ENCODE assay signal across 12 mouse cellular contexts in genomic region chr6:88811396-88811795, GRCm38 (mm10). TPM values are rescaled to one million over a fixed set of nuclear protein-coding genes. Genes with fewer than 3 reads are reported as not detected.
DNase-seq lines count a peak whose midpoint lies in the region; ATAC-seq and TF ChIP-seq lines count a peak whose summit lies in the region.
"Had no signal": no experiment of that assay in that cellular context is flagged by ENCODE, and none has a peak within 500 bp of the region (broad histone marks: within the 10 kb centered on the region; RNA-seq: fewer than 3 reads in every experiment).

No protein-coding gene starts in this region.

- no peak for DNase-seq in hindbrain, embryonic 10.5 days (ENCODE audit: low spot score)
- DNase-seq in lung, embryonic 14.5 days: no peak
- DNase-seq in lung, adult 18-20 months: no peak
- DNase-seq in midbrain, postnatal 0 days (ENCODE audit: low spot score): no peak
- no peak for DNase-seq in cerebellum, adult 11-12 months
- DNase-seq: layer of hippocampus, postnatal 36 days had no signal

- H3K36me3 ChIP-seq in hindbrain, embryonic 10.5 days: no peaks in the 10 kb centered on the region
- no peaks in the 10 kb centered on the region for H3K36me3 ChIP-seq in hindbrain, embryonic 16.5 days (ENCODE audit: control insufficient read depth, insufficient read depth, low read length)
- 0 out of 2 replicates have a peak, but pooled peaks cover 7% of the 10 kb centered on the region for H3K36me3 ChIP-seq in lung, embryonic 14.5 days (ENCODE audit: insufficient read depth)
- 0 out of 2 replicates have a peak, but pooled peaks cover 4% of the 10 kb centered on the region for H3K36me3 ChIP-seq in midbrain, postnatal 0 days (ENCODE audit: insufficient read depth, low read length)
- H3K36me3 ChIP-seq: embryonic facial prominence, embryonic 12.5 days; hindbrain, embryonic 13.5 days had no signal

- H3K27ac ChIP-seq in hindbrain, embryonic 10.5 days: peak overlapping the region; percentile 75
- H3K27ac ChIP-seq in hindbrain, embryonic 16.5 days (ENCODE audit: low read depth, low read length): no peak overlapping the region
- peak overlapping the region; percentile 73; the same call in 1 of the 2 replicates for H3K27ac ChIP-seq in lung, embryonic 14.5 days (ENCODE audit: low read depth)
- peak overlapping the region; percentile 95 for H3K27ac ChIP-seq in brown adipose tissue, adult 24 weeks (replicated peaks; ENCODE audit: low read depth, low read length)
- H3K27ac ChIP-seq in midbrain, postnatal 0 days (ENCODE audit: low read depth, low read length): no peak overlapping the region
- H3K27ac ChIP-seq: embryonic facial prominence, embryonic 12.5 days; hindbrain, embryonic 13.5 days; liver, embryonic 14.5 days had no signal

- no peaks in the 10 kb centered on the region for H3K27me3 ChIP-seq in hindbrain, embryonic 10.5 days (ENCODE audit: insufficient read depth, poor library complexity, severe bottlenecking)
- no peaks in the 10 kb centered on the region for H3K27me3 ChIP-seq in hindbrain, embryonic 16.5 days (replicated peaks; ENCODE audit: control insufficient read depth, insufficient read depth, low read length)
- H3K27me3 ChIP-seq in lung, embryonic 14.5 days (ENCODE audit: insufficient read depth, low read length): no peaks in the 10 kb centered on the region
- H3K27me3 ChIP-seq in midbrain, postnatal 0 days (ENCODE audit: insufficient read depth, low read length): no peaks in the 10 kb centered on the region

- no peak for ATAC-seq in hindbrain, embryonic 16.5 days
- ATAC-seq in lung, embryonic 14.5 days (ENCODE audit: insufficient read depth): no peak
- ATAC-seq in megakaryocyte progenitor cell, adult 5-6 weeks (replicated peaks; ENCODE audit: poor library complexity): peak; percentile 24; the same call in 1 of the 2 replicates
- no peak for ATAC-seq in midbrain, postnatal 0 days (ENCODE audit: low FRiP score)

- WGBS in hindbrain, embryonic 10.5 days: 60% methylated on average over 7 of the region's 7 CpGs
- WGBS in hindbrain, embryonic 16.5 days: 44% methylated on average over 4 of the region's 7 CpGs
- 23% methylated on average over 7 of the region's 7 CpGs for WGBS in lung, embryonic 14.5 days
- 53% methylated on average over 7 of the region's 7 CpGs for WGBS in midbrain, postnatal 0 days

- H3K4me2 ChIP-seq in hindbrain, embryonic 16.5 days (ENCODE audit: low read length): no peak overlapping the region
- no peak overlapping the region for H3K4me2 ChIP-seq in lung, embryonic 14.5 days
- no peak overlapping the region for H3K4me2 ChIP-seq in midbrain, postnatal 0 days (ENCODE audit: low read depth, low read length, poor library complexity, severe bottlenecking)
- H3K4me2 ChIP-seq: embryonic facial prominence, embryonic 12.5 days; hindbrain, embryonic 13.5 days had no signal

- H3K9ac ChIP-seq in hindbrain, embryonic 16.5 days (ENCODE audit: low read depth, low read length): no peak overlapping the region
- H3K9ac ChIP-seq in lung, embryonic 14.5 days: no peak overlapping the region
- no peak overlapping the region for H3K9ac ChIP-seq in midbrain, postnatal 0 days (replicated peaks; ENCODE audit: low read length, poor library complexity, severe bottlenecking)
- H3K9ac ChIP-seq: embryonic facial prominence, embryonic 12.5 days; hindbrain, embryonic 13.5 days; liver, embryonic 14.5 days had no signal

- no peaks in the 10 kb centered on the region for H3K9me3 ChIP-seq in hindbrain, embryonic 10.5 days
- no peaks in the 10 kb centered on the region for H3K9me3 ChIP-seq in hindbrain, embryonic 16.5 days (ENCODE audit: control insufficient read depth, low read length)
- no peaks in the 10 kb centered on the region for H3K9me3 ChIP-seq in lung, embryonic 14.5 days (ENCODE audit: low read depth, low read length)
- H3K9me3 ChIP-seq in midbrain, postnatal 0 days (ENCODE audit: low read length): no peaks in the 10 kb centered on the region
- H3K9me3 ChIP-seq: embryonic facial prominence, embryonic 12.5 days; hindbrain, embryonic 13.5 days had no signal

- peaks cover 66% of the 10 kb centered on the region for H3K4me1 ChIP-seq in hindbrain, embryonic 10.5 days (replicated peaks)
- no peaks in the 10 kb centered on the region; the same call in 1 of the 2 replicates for H3K4me1 ChIP-seq in hindbrain, embryonic 16.5 days (ENCODE audit: control insufficient read depth, insufficient read depth, low read depth, low read length)
- peaks cover 7% of the 10 kb centered on the region; the same call in 1 of the 2 replicates for H3K4me1 ChIP-seq in lung, embryonic 14.5 days (ENCODE audit: insufficient read depth)
- H3K4me1 ChIP-seq in brown adipose tissue, adult 24 weeks (ENCODE audit: control insufficient read depth, insufficient read depth, insufficient read length, low read length): peaks cover 46% of the 10 kb centered on the region
- no peaks in the 10 kb centered on the region for H3K4me1 ChIP-seq in midbrain, postnatal 0 days (ENCODE audit: insufficient read depth, low read length)

- TF ChIP-seq CTCF in lung, embryonic 14.5 days (IDR thresholded peaks at IDR 0.05; ENCODE audit: low read depth): no peak
- TF ChIP-seq CTCF in midbrain, postnatal 0 days (IDR thresholded peaks at IDR 0.05): no peak

- H3K4me3 ChIP-seq in hindbrain, embryonic 10.5 days: no peak overlapping the region
- H3K4me3 ChIP-seq in hindbrain, embryonic 16.5 days (ENCODE audit: low read length): no peak overlapping the region
- no peak overlapping the region for H3K4me3 ChIP-seq in lung, embryonic 14.5 days (ENCODE audit: low read depth, low read length)
- no peak overlapping the region for H3K4me3 ChIP-seq in brown adipose tissue, adult 24 weeks (ENCODE audit: insufficient read depth, low read depth, low read length)
- H3K4me3 ChIP-seq in midbrain, postnatal 0 days (ENCODE audit: low read depth, low read length): no peak overlapping the region
- H3K4me3 ChIP-seq: embryonic facial prominence, embryonic 12.5 days; hindbrain, embryonic 13.5 days had no signal

RNA-seq across cellular contexts. Expression of gene Abtb1, which starts 30.4 kb away (rescaled TPM):
- polyA plus RNA-seq in hindbrain, embryonic 10.5 days (2016; fragmentation: Nextera tagmentation; extraction: Ambion mirVana): 27.2 and 27.5 TPM in 2 replicates
- 37.7 and 39.4 TPM in 2 replicates for polyA plus RNA-seq in hindbrain, embryonic 16.5 days (2015; fragmentation: Nextera tagmentation; extraction: Ambion mirVana)
- polyA plus RNA-seq in lung, embryonic 14.5 days (2014; fragmentation: Nextera tagmentation; extraction: Ambion mirVana): 29.5 and 34.7 TPM in 2 replicates
- polyA plus RNA-seq in brown adipose tissue, adult 24 weeks (2012; ENCODE audit: insufficient read depth, insufficient read length, missing spikeins): 8.6 and 12.6 TPM in 2 replicates
- 7.8 and 9.5 TPM in 2 replicates for total RNA-seq in megakaryocyte progenitor cell, adult 5-6 weeks (2015)
- 40.1 and 40.7 TPM in 2 replicates for total RNA-seq in megakaryocyte progenitor cell, adult 5-6 weeks (2017)
- 60.2 and 65.7 TPM in 2 replicates for total RNA-seq in midbrain, postnatal 0 days (2014; rRNA removed)
- polyA plus RNA-seq in midbrain, postnatal 0 days (2015; fragmentation: Nextera tagmentation; extraction: Ambion mirVana): 29.2 and 34.9 TPM in 2 replicates

Comparison
In these comparisons a context has a peak if more than half of its experiments do, and no peak if none do; other contexts are left out.
1. H3K27ac ChIP-seq: peak in hindbrain, embryonic 10.5 days (single experiment), lung, embryonic 14.5 days (single experiment) and brown adipose tissue, adult 24 weeks (single experiment); none in hindbrain, embryonic 16.5 days (single experiment) and midbrain, postnatal 0 days (single experiment).